Mouse (Mus musculus) kidney, adult 2 months (tissue): Measurements from ENCODE around the gene Uhrf1bp1. TPM values are rescaled to one million over a fixed set of nuclear protein-coding genes. Genes with fewer than 3 reads are reported as not detected.

Experiments used
- DNase-seq: peaks from one replicate; pipeline ENCODE4 v3.0.0; 2021
- H3K27ac ChIP-seq: fragments of 200-500 bp; 2 replicates; pipeline ENCODE4 v1.5.1; 2012; ENCODE audit warnings: low read depth, low read length, control low read depth, inconsistent platforms; ENCODE audit not compliant: insufficient read depth
- H3K27me3 ChIP-seq: fragments of 200-500 bp; replicated peaks from 2 replicates; pipeline ENCODE4 v1.6.1; 2012; ENCODE audit warnings: mild to moderate bottlenecking, moderate library complexity, low read length, inconsistent platforms; ENCODE audit not compliant: control insufficient read depth, insufficient read depth
- H3K36me3 ChIP-seq: fragments of 200-500 bp; 2 replicates; pipeline ENCODE4 v1.6.1; 2012; ENCODE audit warnings: mild to moderate bottlenecking, moderate library complexity, low read length, inconsistent platforms; ENCODE audit not compliant: control insufficient read depth, insufficient read depth
- H3K4me1 ChIP-seq: fragments of 200-500 bp; 2 replicates; pipeline ENCODE4 v1.6.1; 2011; ENCODE audit warnings: low read length; ENCODE audit not compliant: control insufficient read depth, insufficient read depth
- H3K4me3 ChIP-seq: fragments of 200-500 bp; 2 replicates; pipeline ENCODE4 v1.5.1; 2011; ENCODE audit warnings: mild to moderate bottlenecking, low read depth, low read length, control low read depth; ENCODE audit not compliant: insufficient read depth
- CTCF ChIP-seq: fragments of 200-500 bp; conservative IDR thresholded peaks from 2 replicates; pipeline ENCODE4 v1.5.1; 2011; ENCODE audit warnings: low read depth, mild to moderate bottlenecking, control low read depth, low read length, moderate library complexity, mixed read lengths; ENCODE audit not compliant: insufficient read depth, insufficient read length
- POLR2A ChIP-seq: fragments of 200-500 bp; IDR thresholded peaks from one replicate; pipeline ENCODE4 v1.6.1; 2011; ENCODE audit warnings: low read depth, low read length, control low read depth
- WGBS: fragments of 180-500 bp; shearing (Covaris S2); methylation state at CpG from one replicate; pipeline ENCODE4 v1.1.7; 2018; 5-methylcytosine and 5-hydroxymethylcytosine counted together
- polyA plus RNA-seq: library from polyadenylated mRNA; depleted of rRNA; stranded (reverse); fragments of >200 nt; gene quantifications from 2 replicates; pipeline ENCODE4 v1.2.3, GENCODE M21; 2012

Uhrf1bp1 gene
- polyA plus RNA-seq, 1 experiment = 8.0 TPM

- H3K27ac ChIP-seq = peak overlapping the region; percentile 26; the same call in 1 of the 2 replicates
- peak; percentile 96 for DNase-seq
- H3K36me3 ChIP-seq = no peaks in the 10 kb centered on the region
- TF ChIP-seq CTCF (peak; percentile 40), POLR2A (no peak)
- WGBS = under 1% methylated on average over 45 of the region's 45 CpGs
- no peaks in the 10 kb centered on the region for H3K27me3 ChIP-seq
- peak overlapping the region; percentile 83 for H3K4me3 ChIP-seq
- H3K4me1 ChIP-seq = peaks cover 8% of the 10 kb centered on the region; the same call in 1 of the 2 replicates
Measured at GRCm38 (mm10) chr17:27907512-27908205, 51.4 kb downstream of the Uhrf1bp1 start.

- WGBS = under 1% methylated on average over 12 of the region's 12 CpGs
- DNase-seq = peak; percentile 27
- Histone ChIP-seq H3K4me3 (peak overlapping the region; percentile 84), H3K27ac (peak overlapping the region; percentile 40; the same call in 1 of the 2 replicates), H3K4me1 (peaks cover 8% of the 10 kb centered on the region; the same call in 1 of the 2 replicates), H3K36me3 (no peaks in the 10 kb centered on the region; the same call in 1 of the 2 replicates), H3K27me3 (no peaks in the 10 kb centered on the region)
- TF ChIP-seq CTCF (peak; percentile 42), POLR2A (no peak)
Measured at GRCm38 (mm10) chr17:27908206-27908887, 52.1 kb downstream of the Uhrf1bp1 start.

GRCm38 (mm10) chr17:27908888-27909621 is 52.8 kb downstream of the Uhrf1bp1 start, which contains the start of gene Anks1:
Gene Anks1, plus strand, starts transcription at chr17:27909306.
- TF ChIP-seq CTCF = no peak
- no peak for TF ChIP-seq POLR2A
- Histone ChIP-seq H3K4me1 (peaks cover 8% of the 10 kb centered on the region; the same call in 1 of the 2 replicates), H3K36me3 (no peaks in the 10 kb centered on the region; the same call in 1 of the 2 replicates), H3K4me3 (peak within 1 kb of the TSS; percentile 84), H3K27ac (peak within 1 kb of the TSS; percentile 80), H3K27me3 (no peaks in the 10 kb centered on the region)
- WGBS = under 1% methylated on average over 74 of the region's 78 CpGs
- DNase-seq = peak; percentile 93

GRCm38 (mm10) chr17:27909622-27910500 is 53.6 kb downstream of the Uhrf1bp1 start, which contains the start of gene Taf11:
Gene Taf11, minus strand, starts transcription at chr17:27909844.
- Histone ChIP-seq H3K27me3 (no peaks in the 10 kb centered on the region), H3K4me3 (peak within 1 kb of the TSS; percentile 84), H3K4me1 (peaks cover 8% of the 10 kb centered on the region; the same call in 1 of the 2 replicates), H3K27ac (peak within 1 kb of the TSS; percentile 80), H3K36me3 (no peaks in the 10 kb centered on the region; the same call in 1 of the 2 replicates)
- TF ChIP-seq POLR2A = no peak
- TF ChIP-seq CTCF = no peak
- peak; percentile 63 for DNase-seq
- WGBS = 1% methylated on average over 53 of the region's 53 CpGs

- no peak overlapping the region for H3K4me3 ChIP-seq
- H3K36me3 ChIP-seq = no peaks in the 10 kb centered on the region; the same call in 1 of the 2 replicates
- H3K27me3 ChIP-seq = no peaks in the 10 kb centered on the region
- 81% methylated on average over 7 of the region's 7 CpGs for WGBS
- H3K27ac ChIP-seq = no peak overlapping the region
- H3K4me1 ChIP-seq = peaks cover 8% of the 10 kb centered on the region; the same call in 1 of the 2 replicates
- TF ChIP-seq POLR2A (no peak), CTCF (no peak)
- DNase-seq = no peak
Measured at GRCm38 (mm10) chr17:27911371-27911770, 55.1 kb downstream of the Uhrf1bp1 start.

GRCm38 (mm10) chr17:27914742-27915141 is 58.5 kb downstream of the Uhrf1bp1 start:
- Histone ChIP-seq H3K27ac (no peak overlapping the region), H3K4me3 (no peak overlapping the region), H3K27me3 (no peaks in the 10 kb centered on the region), H3K36me3 (no peaks in the 10 kb centered on the region; the same call in 1 of the 2 replicates), H3K4me1 (peaks cover 8% of the 10 kb centered on the region; the same call in 1 of the 2 replicates)
- no peak for DNase-seq
- TF ChIP-seq POLR2A = no peak
- no peak for TF ChIP-seq CTCF
- WGBS = 84% methylated on average over 4 of the region's 4 CpGs
